Mouse (Mus musculus) MEL (cell line): ENCODE measurements around the gene Gigyf1. TPM values are rescaled to one million over a fixed set of nuclear protein-coding genes. Genes with fewer than 3 reads are reported as not detected.
A peak's percentile ranks its signal among the peaks of the same experiment; 100 is the strongest.

ENCODE experiments used
- DNase-seq: peaks from one replicate; pipeline ENCODE4 v3.0.0; 2011; ENCODE audit warnings: low read depth, low spot score
- H3K27ac ChIP-seq: 2 replicates; pipeline ENCODE4 v1.5.1; 2012; ENCODE audit warnings: low read depth, mild to moderate bottlenecking, control low read depth, low read length, moderate library complexity; ENCODE audit not compliant: control insufficient read depth
- H3K27me3 ChIP-seq, 2 experiments: fragments of 150-350 bp in 1 of 2; sonication (generic) in 1 of 2; 2 replicates each; pipeline ENCODE4 v1.6.1; 2012; ENCODE audit warnings: low read length in 2 of 2, mild to moderate bottlenecking in 2 of 2, improper control_type of control experiment in 1 of 2, moderate library complexity in 1 of 2; ENCODE audit not compliant: insufficient read depth in 2 of 2, control insufficient read depth in 1 of 2
- H3K36me3 ChIP-seq, 2 experiments: 2 replicates each; pipeline ENCODE4 v1.6.1; 2012 to 2014; ENCODE audit warnings: low read length in 2 of 2, improper control_type of control experiment in 1 of 2, inconsistent platforms in 1 of 2, mild to moderate bottlenecking in 1 of 2; ENCODE audit not compliant: insufficient read depth in 2 of 2, control insufficient read depth in 1 of 2
- H3K4me1 ChIP-seq, 2 experiments: fragments of 150-350 bp in 1 of 2; sonication (generic) in 1 of 2; 2 replicates each; pipeline ENCODE4 v1.6.1; 2012; ENCODE audit warnings: low read length in 2 of 2, improper control_type of control experiment in 1 of 2, mild to moderate bottlenecking in 1 of 2; ENCODE audit not compliant: insufficient read depth in 2 of 2, control insufficient read depth in 1 of 2
- H3K4me3 ChIP-seq, 2 experiments: fragments of 150-350 bp in 1 of 2; sonication (generic) in 1 of 2; 2 replicates each; pipeline ENCODE4 v1.5.1; 2012; ENCODE audit warnings: low read depth in 2 of 2, low read length in 2 of 2, mild to moderate bottlenecking in 2 of 2, moderate library complexity in 2 of 2, control low read depth in 1 of 2, improper control_type of control experiment in 1 of 2; ENCODE audit not compliant: control insufficient read depth in 1 of 2, insufficient read depth in 1 of 2
- H3K79me2 ChIP-seq: 2 replicates; pipeline ENCODE4 v1.6.1; 2012; ENCODE audit warnings: mild to moderate bottlenecking, low read length, moderate library complexity; ENCODE audit not compliant: control insufficient read depth, poor library complexity, insufficient read depth
- H3K9ac ChIP-seq: 2 replicates; pipeline ENCODE4 v1.6.1; 2012; ENCODE audit warnings: low read depth, mild to moderate bottlenecking, control low read depth, low read length, moderate library complexity; ENCODE audit not compliant: control insufficient read depth, poor library complexity, severe bottlenecking
- H3K9me3 ChIP-seq: fragments of 150-350 bp; sonication (generic); replicated peaks from 2 replicates; pipeline ENCODE4 v1.6.1; 2012; ENCODE audit warnings: mild to moderate bottlenecking, low read length, improper control_type of control experiment, moderate library complexity; ENCODE audit not compliant: insufficient read depth
- BHLHE40 ChIP-seq: IDR thresholded peaks from 2 replicates; pipeline ENCODE4 v1.6.1; 2012; ENCODE audit warnings: low read depth, mild to moderate bottlenecking, inconsistent platforms, low read length, improper control_type of control experiment, borderline replicate concordance
- CHD1 ChIP-seq: IDR thresholded peaks from 2 replicates; pipeline ENCODE4 v1.6.1; 2012; ENCODE audit warnings: low read depth, mild to moderate bottlenecking, inconsistent platforms, low read length, improper control_type of control experiment
- CTCF ChIP-seq, 3 experiments: IDR thresholded peaks in 2 of 3; conservative IDR thresholded peaks in 1 of 3; 2 replicates each; pipeline ENCODE4 v1.5.1; 2011 to 2012; ENCODE audit warnings: low read length in 3 of 3, low read depth in 2 of 3, mild to moderate bottlenecking in 2 of 3, improper control_type of control experiment in 1 of 3, inconsistent platforms in 1 of 3, mixed read lengths in 1 of 3, moderate library complexity in 1 of 3; ENCODE audit not compliant: control insufficient read depth in 1 of 3, insufficient read depth in 1 of 3, poor library complexity in 1 of 3, severe bottlenecking in 1 of 3
- GATA1 ChIP-seq: IDR thresholded peaks from 2 replicates; pipeline ENCODE4 v1.6.1; 2011; ENCODE audit warnings: low read depth, low read length, improper control_type of control experiment
- MAX ChIP-seq: IDR thresholded peaks from 2 replicates; pipeline ENCODE4 v1.6.1; 2011; ENCODE audit warnings: low read length, improper control_type of control experiment
- MAZ ChIP-seq: IDR thresholded peaks from 2 replicates; pipeline ENCODE4 v1.6.1; 2012; ENCODE audit warnings: low read depth, mild to moderate bottlenecking, inconsistent platforms, low read length, improper control_type of control experiment
- MXI1 ChIP-seq: IDR thresholded peaks from 2 replicates; pipeline ENCODE4 v1.6.1; 2011; ENCODE audit warnings: mild to moderate bottlenecking, low read depth, low read length, improper control_type of control experiment
- NELFE ChIP-seq: IDR thresholded peaks from 2 replicates; pipeline ENCODE4 v1.6.1; 2011; ENCODE audit warnings: low read depth, low read length, improper control_type of control experiment
- NRF1 ChIP-seq: IDR thresholded peaks from 2 replicates; pipeline ENCODE4 v1.6.1; 2014; ENCODE audit warnings: low read depth, mild to moderate bottlenecking, inconsistent platforms, low read length, improper control_type of control experiment, moderate library complexity; ENCODE audit not compliant: poor library complexity, insufficient read depth, severe bottlenecking
- RAD21 ChIP-seq: IDR thresholded peaks from 2 replicates; pipeline ENCODE4 v1.6.1; 2011; ENCODE audit warnings: mild to moderate bottlenecking, low read depth, low read length, improper control_type of control experiment
- RCOR1 ChIP-seq: IDR thresholded peaks from 2 replicates; pipeline ENCODE4 v1.6.1; 2012; ENCODE audit warnings: low read depth, mild to moderate bottlenecking, inconsistent platforms, low read length, improper control_type of control experiment
- TCF12 ChIP-seq: IDR thresholded peaks from 2 replicates; pipeline ENCODE4 v1.6.1; 2014; ENCODE audit warnings: low read depth, mild to moderate bottlenecking, inconsistent platforms, low read length, improper control_type of control experiment, moderate library complexity
- UBTF ChIP-seq: IDR thresholded peaks from 2 replicates; pipeline ENCODE4 v1.6.1; 2012; ENCODE audit warnings: low read depth, mild to moderate bottlenecking, inconsistent platforms, low read length, improper control_type of control experiment, moderate library complexity, borderline replicate concordance; ENCODE audit not compliant: insufficient read depth
- USF1 ChIP-seq: IDR thresholded peaks from 2 replicates; pipeline ENCODE4 v1.6.1; 2014; ENCODE audit warnings: low read depth, mild to moderate bottlenecking, inconsistent platforms, low read length, improper control_type of control experiment, moderate library complexity
- USF2 ChIP-seq, 2 experiments: IDR thresholded peaks; 2 replicates each; pipeline ENCODE4 v1.6.1; 2011 to 2012; ENCODE audit warnings: improper control_type of control experiment in 2 of 2, low read length in 2 of 2, borderline replicate concordance in 1 of 2, inconsistent platforms in 1 of 2, low read depth in 1 of 2, mild to moderate bottlenecking in 1 of 2; ENCODE audit not compliant: insufficient read depth in 1 of 2
- ZC3H11A ChIP-seq: IDR thresholded peaks from 2 replicates; pipeline ENCODE4 v1.6.1; 2012; ENCODE audit warnings: low read depth, mild to moderate bottlenecking, inconsistent platforms, low read length, improper control_type of control experiment
- ZKSCAN1 ChIP-seq: IDR thresholded peaks from 2 replicates; pipeline ENCODE4 v1.6.1; 2012; ENCODE audit warnings: low read depth, mild to moderate bottlenecking, inconsistent platforms, low read length, improper control_type of control experiment, moderate library complexity
- polyA plus RNA-seq, 2 experiments: library from polyadenylated mRNA; stranded (reverse) in 1 of 2; unstranded in 1 of 2; fragments of >175 nt in 1 of 2; fragments of >200 nt in 1 of 2; gene quantifications; 2 replicates each; pipeline versions ENCODE4 v1.2.1 to v1.2.4; 2012; ENCODE audit warnings: low replicate concordance in 2 of 2, low read depth in 1 of 2; ENCODE audit not compliant: insufficient read length in 2 of 2, insufficient read depth in 1 of 2, missing spikeins in 1 of 2
- total RNA-seq: library from RNA; depleted of rRNA; stranded (reverse); fragments of 300-350 nt; gene quantifications from 2 replicates; pipeline ENCODE4 v1.2.3, GENCODE M21; 2012

Gigyf1 gene
- total and polyA plus RNA-seq, 3 experiments = 5.1 to 24.6 TPM; not detected in 1

GRCm38 (mm10) chr5:137504041-137504440 lies 14.3 kb upstream of the Gigyf1 start:
- Histone ChIP-seq H3K36me3 (peaks cover 0 to 25% of the 10 kb centered on the region in 2 experiments; a peak in 3 of 4 replicates), H3K27me3 (no peaks in the 10 kb centered on the region), H3K4me3 (no peak overlapping the region), H3K9ac (no peak overlapping the region), H3K9me3 (no peaks in the 10 kb centered on the region), H3K4me1 (peaks cover 6 to 13% of the 10 kb centered on the region in 2 experiments), H3K79me2 (peaks cover 13% of the 10 kb centered on the region), H3K27ac (no peak overlapping the region)
- peak; percentile 56 for DNase-seq
- TF ChIP-seq CTCF (IDR thresholded peaks at IDR 0.05 in 2 of 3, conservative IDR thresholded peaks at IDR 0.05 in 1 of 3; ENCODE audit: control insufficient read depth in 1 of 3, insufficient read depth in 1 of 3, low read depth in 2 of 3, low read length in 3 of 3, poor library complexity in 1 of 3, severe bottlenecking in 1 of 3) (peak; percentile 23 to 34 (median 28); a peak in 3 of 6 replicates), CHD1 (no peak)

DNA sequence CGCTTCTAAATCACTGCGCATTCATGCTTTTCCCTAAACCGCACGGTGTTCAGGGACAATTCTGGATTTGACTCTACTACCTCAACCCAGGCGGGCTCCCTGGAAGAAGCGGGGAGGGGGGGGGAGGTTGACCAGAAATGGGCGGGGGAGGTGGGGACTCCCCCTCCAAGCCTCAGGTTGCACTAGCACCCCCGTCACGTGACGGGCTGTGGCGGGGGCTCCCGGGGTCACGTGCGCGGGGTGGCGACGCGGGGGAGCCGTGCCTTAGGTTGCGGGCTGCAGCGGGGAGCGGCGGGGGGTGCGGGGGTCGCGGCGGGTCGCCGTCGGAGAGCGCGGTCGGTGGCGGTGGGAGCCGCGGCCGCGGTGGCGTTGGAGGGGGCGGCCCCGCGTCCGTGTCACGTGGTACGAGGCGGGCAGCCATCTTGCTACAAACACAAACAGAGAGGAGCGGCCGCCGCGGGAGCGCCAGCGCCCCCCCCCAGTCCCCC lies 8.3 kb upstream of the Gigyf1 start:
- peaks cover 4 to 19% of the 10 kb centered on the region in 2 experiments for H3K4me1 ChIP-seq
- peaks cover 42% of the 10 kb centered on the region for H3K79me2 ChIP-seq
- no peaks in the 10 kb centered on the region for H3K9me3 ChIP-seq
- no peak for TF ChIP-seq NRF1
- TF ChIP-seq BHLHE40 = peak; percentile 92
- TF ChIP-seq ZC3H11A = no peak
- TF ChIP-seq MAZ = peak; percentile 84
- TF ChIP-seq USF2 (IDR thresholded peaks at IDR 0.05; ENCODE audit: borderline replicate concordance in 1 of 2, insufficient read depth in 1 of 2, low read depth in 1 of 2, low read length in 2 of 2) = peak; percentile 50 to 89; a peak in 3 of 4 replicates
- peak; percentile 44; the same call in 1 of the 2 replicates for TF ChIP-seq NELFE
- peak; percentile 62 for TF ChIP-seq MXI1
- no peak for TF ChIP-seq RAD21
- TF ChIP-seq MAX = peak; percentile 55; the same call in 1 of the 2 replicates
- peak; percentile 82 for TF ChIP-seq ZKSCAN1
- no peak for TF ChIP-seq TCF12
- TF ChIP-seq UBTF = no peak
- TF ChIP-seq RCOR1 = 0 out of 2 replicates have a peak, but pooled peaks have one; percentile 31
- TF ChIP-seq USF1 = peak; percentile 93
- no peak for TF ChIP-seq GATA1
- H3K9ac ChIP-seq = peak overlapping the region; percentile 96
- peak overlapping the region; percentile 59 for H3K4me3 ChIP-seq
- DNase-seq = peak; percentile 69
- H3K36me3 ChIP-seq = peaks cover 0 to 17% of the 10 kb centered on the region in 2 experiments; a peak in 2 of 4 replicates
- no peak overlapping the region for H3K27ac ChIP-seq
- H3K27me3 ChIP-seq = no peaks in the 10 kb centered on the region
